Mouse (Mus musculus) lung, postnatal 0 days (tissue): ENCODE measurements around the gene Rmi2.

Experiments
- CTCF ChIP-seq: IDR thresholded peaks from 2 replicates; pipeline ENCODE4 v1.5.1; 2016; ENCODE audit warnings: antibody characterized with exemption, mild to moderate bottlenecking
- EP300 ChIP-seq: IDR thresholded peaks from 2 replicates; pipeline ENCODE4 v1.6.1; 2016; ENCODE audit warnings: antibody characterized with exemption, mild to moderate bottlenecking, control low read depth

DNA sequence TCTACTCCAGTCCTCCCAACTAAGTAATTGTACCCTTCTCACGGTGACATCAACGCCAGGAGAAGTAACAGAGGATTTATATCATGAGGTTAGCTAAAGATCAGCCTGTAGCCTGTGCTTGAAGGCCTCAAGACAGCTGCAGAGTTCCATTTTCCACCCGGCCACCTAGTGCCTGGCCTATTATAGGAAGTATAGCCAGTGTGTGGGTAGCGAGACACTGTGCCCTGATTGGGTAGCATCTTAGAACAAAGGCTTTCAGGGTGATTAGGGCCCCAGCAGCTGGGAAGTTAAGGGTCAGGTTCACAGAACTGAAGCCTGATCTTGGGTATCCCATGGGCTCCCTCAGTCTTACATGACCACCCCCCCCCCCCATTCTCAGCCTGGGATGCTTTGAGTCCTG is 46.0 kb upstream of the Rmi2 start:
- TF ChIP-seq CTCF (no peak), EP300 (no peak)
